Mouse (Mus musculus) limb, embryonic 14.5 days (tissue): ENCODE results near the gene Cacna1a. TPM values are rescaled to one million over a fixed set of nuclear protein-coding genes. Genes with fewer than 3 reads are reported as not detected.

Experiments
- ATAC-seq: fragments of 200-750 bp; cut with Nextera tagmentation; 2 replicates; pipeline ENCODE4 v1.8.0; 2017; ENCODE audit warnings: low read depth, moderate number of reproducible peaks, moderate TSS enrichment; ENCODE audit not compliant: low FRiP score
- DNase-seq: peaks from one replicate; pipeline ENCODE4 v3.0.0-alpha.2; 2015; ENCODE audit warnings: low spot score
- H3K27ac ChIP-seq: fragments of 300-500 bp; sonication (generic); replicated peaks from 2 replicates; pipeline ENCODE4 v1.5.1; 2014; ENCODE audit warnings: low read depth, mild to moderate bottlenecking, low read length, moderate library complexity, mixed read lengths
- H3K27me3 ChIP-seq: fragments of 300-500 bp; sonication (generic); 2 replicates; pipeline ENCODE4 v1.6.1; 2014; ENCODE audit warnings: low read length, mixed read lengths; ENCODE audit not compliant: control insufficient read depth, insufficient read depth
- H3K36me3 ChIP-seq: fragments of 300-500 bp; sonication (generic); 2 replicates; pipeline ENCODE4 v1.6.1; 2014; ENCODE audit warnings: mild to moderate bottlenecking, low read length, moderate library complexity, mixed read lengths; ENCODE audit not compliant: control insufficient read depth, insufficient read depth
- H3K4me1 ChIP-seq: fragments of 300-500 bp; sonication (generic); 2 replicates; pipeline ENCODE4 v1.6.1; 2014; ENCODE audit warnings: antibody characterized with exemption, low read length, mixed read lengths; ENCODE audit not compliant: control insufficient read depth, insufficient read depth
- H3K4me2 ChIP-seq: fragments of 300-500 bp; sonication (generic); replicated peaks from 2 replicates; pipeline ENCODE4 v1.6.1; 2014; ENCODE audit warnings: low read depth, mild to moderate bottlenecking, low read length, moderate library complexity; ENCODE audit not compliant: severe bottlenecking
- H3K4me3 ChIP-seq: fragments of 300-500 bp; sonication (generic); replicated peaks from 2 replicates; pipeline ENCODE4 v1.5.1; 2014; ENCODE audit warnings: low read length
- H3K9ac ChIP-seq: fragments of 300-500 bp; sonication (generic); 2 replicates; pipeline ENCODE4 v1.6.1; 2014; ENCODE audit warnings: mild to moderate bottlenecking, low read depth, low read length, moderate library complexity; ENCODE audit not compliant: severe bottlenecking
- H3K9me3 ChIP-seq: fragments of 300-500 bp; sonication (generic); 2 replicates; pipeline ENCODE4 v1.6.1; 2016; ENCODE audit warnings: low read length; ENCODE audit not compliant: control insufficient read depth
- POLR2A ChIP-seq: fragments of 200-500 bp; IDR thresholded peaks from 2 replicates; pipeline ENCODE4 v1.8.0; 2012; ENCODE audit warnings: inconsistent platforms, mild to moderate bottlenecking, moderate library complexity, borderline replicate concordance; ENCODE audit not compliant: insufficient read depth, insufficient read length; ENCODE audit errors: extremely low read depth
- WGBS: fragments of 180-500 bp; shearing (Covaris S2); extraction: QIAGEN DNeasy Blood & Tissue Kit; methylation state at CpG from one replicate; pipeline ENCODE4 v1.1.7; 2014; 5-methylcytosine and 5-hydroxymethylcytosine counted together
- polyA plus RNA-seq, 2 experiments: library from polyadenylated mRNA; depleted of rRNA in 1 of 2; stranded (reverse) in 1 of 2; unstranded in 1 of 2; fragments of >200 nt; fragmentation: Nextera tagmentation in 1 of 2; extraction: Ambion mirVana in 1 of 2; gene quantifications; 2 replicates each; pipeline versions ENCODE4 v1.2.1 to v1.2.3; 2012 to 2014

Cacna1a gene
- polyA plus RNA-seq, 2 experiments, result 6.8 to 24.3 TPM

DNA sequence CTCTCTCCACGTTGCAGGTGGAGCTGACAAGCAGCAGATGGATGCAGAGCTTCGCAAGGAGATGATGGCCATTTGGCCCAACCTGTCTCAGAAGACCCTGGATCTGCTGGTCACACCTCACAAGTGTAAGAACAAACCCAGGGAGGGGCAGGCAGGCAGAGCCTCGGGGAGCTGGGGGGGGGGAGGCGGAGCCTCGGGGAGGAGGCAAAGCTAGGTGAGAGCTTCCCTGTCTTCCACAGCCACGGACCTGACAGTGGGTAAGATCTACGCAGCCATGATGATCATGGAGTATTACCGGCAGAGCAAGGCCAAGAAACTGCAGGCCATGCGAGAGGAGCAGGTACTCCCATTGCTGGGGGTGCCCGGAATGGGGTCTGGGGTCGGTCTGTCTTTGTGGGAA, 241.3 kb downstream of the Cacna1a start:
- ATAC-seq (no peak), DNase-seq (no peak)
- Histone ChIP-seq H3K4me2 (no peak overlapping the region), H3K27me3 (no peaks in the 10 kb centered on the region), H3K9ac (no peak overlapping the region), H3K27ac (no peak overlapping the region), H3K4me3 (no peak overlapping the region), H3K4me1 (peaks cover under 1% of the 10 kb centered on the region; the same call in 1 of the 2 replicates), H3K9me3 (no peaks in the 10 kb centered on the region), H3K36me3 (no peaks in the 10 kb centered on the region)
- no peak for TF ChIP-seq POLR2A
- WGBS, result 56% methylated on average over 11 of the region's 11 CpGs

DNA sequence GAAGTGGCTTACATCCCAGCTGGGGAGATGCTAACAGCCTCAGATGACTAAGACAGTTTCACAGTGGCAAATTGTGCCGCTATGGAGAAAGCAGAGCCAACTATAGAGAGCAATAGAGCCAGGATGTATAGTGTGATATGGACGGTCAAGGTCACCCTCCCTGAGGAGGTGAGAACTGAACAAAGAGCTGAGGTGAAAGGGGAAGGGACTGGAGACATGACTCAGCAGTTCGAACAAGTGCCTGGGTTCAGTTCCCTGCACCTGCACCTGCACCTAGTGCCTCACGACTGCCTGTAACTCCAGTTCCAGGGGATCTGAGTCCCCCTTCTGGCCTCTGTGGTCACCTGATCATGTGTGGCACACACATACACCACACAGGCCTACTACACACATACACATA, 241.9 kb downstream of the Cacna1a start:
- Histone ChIP-seq H3K9ac (no peak overlapping the region), H3K4me1 (peaks cover 6% of the 10 kb centered on the region), H3K27ac (no peak overlapping the region), H3K4me3 (no peak overlapping the region), H3K9me3 (no peaks in the 10 kb centered on the region), H3K4me2 (no peak overlapping the region), H3K27me3 (no peaks in the 10 kb centered on the region), H3K36me3 (no peaks in the 10 kb centered on the region)
- DNase-seq (no peak), ATAC-seq (no peak)
- no peak for TF ChIP-seq POLR2A
- WGBS, result 81% methylated on average over 4 of the region's 4 CpGs

DNA sequence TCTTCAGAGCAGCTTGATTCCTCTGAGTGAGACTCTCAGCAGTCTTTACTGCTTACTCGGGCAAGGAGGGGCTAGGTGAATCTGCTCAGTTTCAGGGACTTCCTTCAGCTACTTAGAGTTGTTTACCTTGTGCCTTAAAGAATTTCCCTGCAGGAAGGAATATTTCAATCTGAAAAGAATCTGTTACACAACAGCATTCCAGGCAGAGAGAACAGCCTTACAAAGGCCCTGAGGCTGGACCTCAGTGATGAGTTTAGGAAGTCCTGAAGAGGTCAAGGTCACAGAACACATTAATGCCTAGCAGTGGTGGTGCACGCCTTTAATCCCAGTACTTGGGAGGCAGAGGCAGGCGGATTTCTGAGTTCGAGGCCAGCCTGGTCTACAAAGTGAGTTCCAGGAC, 243.6 kb downstream of the Cacna1a start:
- 89% methylated on average over 4 of the region's 4 CpGs for WGBS
- H3K36me3 ChIP-seq, result no peaks in the 10 kb centered on the region
- peaks cover 20% of the 10 kb centered on the region for H3K4me1 ChIP-seq
- no peak overlapping the region for H3K4me3 ChIP-seq
- ATAC-seq (no peak), DNase-seq (no peak)
- H3K27me3 ChIP-seq, result no peaks in the 10 kb centered on the region
- H3K4me2 ChIP-seq, result no peak overlapping the region
- no peak for TF ChIP-seq POLR2A
- no peaks in the 10 kb centered on the region for H3K9me3 ChIP-seq
- no peak overlapping the region for H3K9ac ChIP-seq
- H3K27ac ChIP-seq, result no peak overlapping the region

DNA sequence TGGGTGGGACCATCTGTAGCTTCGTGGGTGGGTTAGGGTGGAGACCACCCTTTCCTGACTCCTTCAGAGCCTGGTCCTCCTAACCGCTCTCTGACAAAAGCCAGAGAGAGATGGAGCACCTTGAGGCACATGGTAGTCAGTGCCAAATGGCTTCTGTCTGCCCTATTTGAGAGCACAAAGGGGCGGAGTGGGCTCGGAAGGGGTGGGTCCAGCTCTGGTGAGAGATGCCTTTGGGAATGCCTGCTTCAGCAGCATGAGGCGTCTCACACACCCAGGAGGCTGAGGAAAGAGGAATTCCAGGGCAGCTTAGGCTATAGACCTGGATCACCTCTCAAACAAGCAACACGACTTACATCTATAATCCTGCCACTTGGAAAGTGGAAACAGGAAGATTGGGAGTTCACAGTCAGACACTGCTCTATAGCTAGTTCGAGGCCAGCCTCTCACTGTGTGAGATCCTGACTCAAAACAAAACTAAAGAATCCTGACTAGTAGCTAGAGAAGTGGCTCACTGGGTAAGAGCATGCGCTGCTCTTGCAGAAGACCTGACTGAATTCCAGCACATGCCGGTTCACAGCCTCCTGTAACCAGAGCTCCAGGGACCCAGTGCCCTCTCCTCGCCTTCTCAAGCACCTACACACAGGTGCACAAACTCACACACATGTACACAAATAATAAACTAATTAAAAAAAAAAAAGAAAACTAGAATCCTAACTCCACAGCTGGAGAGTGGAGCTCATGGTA, 245.8 kb downstream of the Cacna1a start:
- DNase-seq, result no peak

DNA sequence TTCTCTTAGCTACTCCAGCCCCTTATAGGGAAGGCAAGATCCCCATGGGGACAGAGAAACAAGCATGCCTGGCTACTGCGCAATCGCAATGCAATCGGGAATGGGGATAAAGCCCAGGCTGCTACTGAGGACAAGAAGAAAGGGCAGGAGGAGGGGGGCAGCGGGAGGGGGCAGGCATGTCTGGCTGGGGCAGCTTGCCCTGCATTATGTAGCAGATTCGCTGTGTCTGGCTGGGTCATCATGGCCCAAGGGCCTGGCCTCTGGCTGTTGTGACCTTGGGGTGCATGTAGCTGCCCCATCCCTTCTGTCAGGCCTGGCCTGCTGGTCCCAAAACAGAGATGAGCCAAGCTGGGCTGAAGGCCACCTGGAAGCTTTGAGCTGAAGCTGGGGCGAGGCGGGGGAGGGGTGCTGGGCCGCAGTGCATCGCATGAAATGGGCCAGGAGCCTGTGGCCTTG, 246.6 kb downstream of the Cacna1a start:
- Histone ChIP-seq H3K4me1 (peaks cover 25% of the 10 kb centered on the region), H3K27me3 (no peaks in the 10 kb centered on the region), H3K27ac (no peak overlapping the region), H3K4me2 (no peak overlapping the region), H3K36me3 (no peaks in the 10 kb centered on the region), H3K9me3 (no peaks in the 10 kb centered on the region), H3K9ac (peak overlapping the region; percentile 36), H3K4me3 (no peak overlapping the region)
- ATAC-seq, result no peak
- DNase-seq, result no peak
- TF ChIP-seq POLR2A, result no peak
- WGBS, result 45% methylated on average over 9 of the region's 9 CpGs

More for the DNA sequence above, 245.8 kb downstream of the Cacna1a start:
- no peak overlapping the region for H3K4me3 ChIP-seq
- ATAC-seq, result no peak
- no peak overlapping the region for H3K4me2 ChIP-seq
- peaks cover 25% of the 10 kb centered on the region for H3K4me1 ChIP-seq
- 42% methylated on average over 10 of the region's 10 CpGs for WGBS
- H3K9me3 ChIP-seq, result no peaks in the 10 kb centered on the region
- no peak for TF ChIP-seq POLR2A
- no peaks in the 10 kb centered on the region for H3K27me3 ChIP-seq
- no peaks in the 10 kb centered on the region for H3K36me3 ChIP-seq
- no peak overlapping the region for H3K27ac ChIP-seq
- no peak overlapping the region for H3K9ac ChIP-seq
